Mouse (Mus musculus) bone marrow macrophage, adult 2 months (primary cell): ENCODE data around the gene Ace2.

Source experiments
- CTCF ChIP-seq: IDR thresholded peaks from 2 replicates; pipeline ENCODE4 v1.5.1; 2012; ENCODE audit warnings: low read depth, mild to moderate bottlenecking, low read length, moderate library complexity
- POLR2A ChIP-seq: IDR thresholded peaks from 2 replicates; pipeline ENCODE4 v1.6.1; 2012; ENCODE audit warnings: mild to moderate bottlenecking, low read depth, low read length, borderline replicate concordance

DNA sequence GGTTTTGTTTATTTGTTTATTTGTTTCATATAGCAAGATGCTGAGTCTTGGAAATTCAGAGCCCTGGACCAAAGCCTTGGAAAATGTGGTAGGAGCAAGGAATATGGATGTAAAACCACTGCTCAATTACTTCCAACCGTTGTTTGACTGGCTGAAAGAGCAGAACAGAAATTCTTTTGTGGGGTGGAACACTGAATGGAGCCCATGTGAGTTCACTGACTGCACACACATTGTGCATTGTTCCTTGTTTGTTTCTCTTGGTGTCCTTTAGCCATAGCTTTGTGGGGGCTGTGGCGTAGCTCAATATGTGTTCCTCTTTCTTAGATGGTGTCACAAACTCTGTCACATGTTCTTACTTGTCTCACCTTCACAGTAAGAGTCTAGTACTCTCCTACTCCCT is 36.6 kb downstream of the Ace2 start:
- TF ChIP-seq CTCF (no peak), POLR2A (no peak)
